Mouse (Mus musculus) liver, embryonic 16.5 days (tissue): ENCODE data around the gene Sfta2. TPM values are rescaled to one million over a fixed set of nuclear protein-coding genes. Genes with fewer than 3 reads are reported as not detected.

Experiments
- ATAC-seq: fragments of 200-750 bp; cut with Nextera tagmentation; 2 replicates; pipeline ENCODE4 v1.8.0; 2017; ENCODE audit warnings: low read depth, mild to moderate bottlenecking, moderate number of reproducible peaks, moderate library complexity
- H3K27ac ChIP-seq: fragments of 300-500 bp; sonication (generic); 2 replicates; pipeline ENCODE4 v1.5.1; 2014; ENCODE audit warnings: mild to moderate bottlenecking, low read length
- H3K27me3 ChIP-seq: fragments of 300-500 bp; sonication (generic); 2 replicates; pipeline ENCODE4 v1.6.1; 2014; ENCODE audit warnings: low read depth, low read length, mixed read lengths; ENCODE audit not compliant: control insufficient read depth, insufficient read depth
- H3K36me3 ChIP-seq: fragments of 300-500 bp; sonication (generic); 2 replicates; pipeline ENCODE4 v1.6.1; 2014; ENCODE audit warnings: mild to moderate bottlenecking; ENCODE audit not compliant: control insufficient read depth, insufficient read depth
- H3K4me1 ChIP-seq: fragments of 300-500 bp; sonication (generic); 2 replicates; pipeline ENCODE4 v1.6.1; 2014; ENCODE audit warnings: low read depth, low read length, mixed read lengths; ENCODE audit not compliant: control insufficient read depth
- H3K4me2 ChIP-seq: fragments of 300-500 bp; sonication (generic); 2 replicates; pipeline ENCODE4 v1.6.1; 2014; ENCODE audit warnings: low read depth, low read length, mixed read lengths
- H3K4me3 ChIP-seq: fragments of 300-500 bp; sonication (generic); 2 replicates; pipeline ENCODE4 v1.5.1; 2014; ENCODE audit warnings: low read depth, mild to moderate bottlenecking, low read length
- H3K9ac ChIP-seq: fragments of 300-500 bp; sonication (generic); 2 replicates; pipeline ENCODE4 v1.6.1; 2014; ENCODE audit warnings: low read depth, low read length
- H3K9me3 ChIP-seq: fragments of 300-500 bp; sonication (generic); replicated peaks from 2 replicates; pipeline ENCODE4 v1.6.1; 2016; ENCODE audit warnings: low read length; ENCODE audit not compliant: control insufficient read depth
- WGBS: fragments of 180-500 bp; shearing (Covaris S2); extraction: QIAGEN DNeasy Blood & Tissue Kit; methylation state at CpG from one replicate; pipeline ENCODE4 v1.1.7; 2014; ENCODE audit not compliant: insufficient replicate concordance; 5-methylcytosine and 5-hydroxymethylcytosine counted together
- polyA plus RNA-seq: library from polyadenylated mRNA; unstranded; fragments of >200 nt; fragmentation: Nextera tagmentation; extraction: Ambion mirVana; gene quantifications from 2 replicates; pipeline ENCODE4 v1.2.1, GENCODE M21; 2015

The Sfta2 gene
- polyA plus RNA-seq, result not detected in 2 replicates

GRCm38 (mm10) chr17:35601249-35601648 is at the start of gene Sfta2:
Sfta2 (plus strand) TSS chr17:35601549.
- Histone ChIP-seq H3K4me1 (no peaks in the 10 kb centered on the region), H3K4me3 (no peak within 1 kb of the TSS), H3K36me3 (no peaks in the 10 kb centered on the region), H3K9me3 (no peaks in the 10 kb centered on the region), H3K27me3 (no peaks in the 10 kb centered on the region), H3K9ac (no peak within 1 kb of the TSS), H3K27ac (no peak within 1 kb of the TSS), H3K4me2 (no peak within 1 kb of the TSS)
- 52% methylated on average over 2 of the region's 2 CpGs for WGBS
- ATAC-seq, result no peak

DNA sequence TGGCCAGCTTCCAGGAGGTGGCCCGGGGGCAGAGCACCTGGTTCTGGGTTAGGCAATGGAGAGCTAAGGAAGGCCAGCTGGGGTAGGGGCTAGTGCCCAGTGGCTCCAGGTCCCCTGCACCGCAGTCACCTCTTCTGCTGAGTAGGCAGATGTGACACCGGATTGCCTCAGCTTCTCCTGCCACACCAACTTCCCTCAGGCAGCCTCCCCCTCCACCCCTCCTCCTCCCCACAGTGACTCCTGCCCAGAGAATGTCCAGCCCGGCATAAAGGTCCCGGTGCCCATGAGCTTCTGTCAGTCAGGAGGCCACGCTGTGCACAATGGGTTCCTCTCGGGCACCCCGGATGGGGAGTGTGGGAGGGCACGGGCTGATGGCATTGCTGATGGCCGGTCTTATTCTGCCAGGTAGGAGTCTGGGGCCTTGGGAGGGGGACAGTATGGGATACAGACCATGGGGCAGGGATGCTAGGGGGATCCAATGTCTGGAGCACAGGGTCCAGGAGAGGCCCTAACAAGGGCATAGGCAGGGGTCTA is 49.4 kb upstream of the Sfta2 start, which contains the start of gene Cdsn:
Cdsn (plus strand) TSS at position 248 of the 534 bp plus-strand sequence.
- Histone ChIP-seq H3K27ac (no peak within 1 kb of the TSS), H3K4me2 (no peak within 1 kb of the TSS), H3K9me3 (no peaks in the 10 kb centered on the region), H3K36me3 (no peaks in the 10 kb centered on the region), H3K4me3 (no peak within 1 kb of the TSS), H3K4me1 (no peaks in the 10 kb centered on the region), H3K9ac (no peak within 1 kb of the TSS), H3K27me3 (no peaks in the 10 kb centered on the region)
- no peak for ATAC-seq
- 69% methylated on average over 10 of the region's 10 CpGs for WGBS

DNA sequence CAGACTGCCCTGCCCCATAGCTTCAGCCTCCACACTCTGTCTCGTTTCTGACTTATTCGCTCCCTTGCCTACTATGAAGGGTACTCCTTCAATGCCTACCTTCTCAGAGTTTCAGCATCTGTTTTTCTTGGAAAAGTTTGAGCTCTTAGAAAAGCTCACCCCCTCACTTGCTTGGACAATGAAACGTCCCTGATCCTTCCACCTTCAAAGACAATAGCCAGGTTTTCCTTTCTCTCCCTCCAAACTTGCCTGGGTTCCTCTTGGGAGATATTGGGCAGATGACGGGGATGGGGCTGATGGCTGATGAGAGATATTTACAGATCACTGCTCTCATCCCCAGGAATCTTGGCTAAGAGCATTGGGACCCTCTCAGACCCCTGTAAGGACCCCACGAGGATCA is 47.0 kb upstream of the Sfta2 start:
- Histone ChIP-seq H3K9me3 (no peaks in the 10 kb centered on the region), H3K4me2 (no peak overlapping the region), H3K4me1 (no peaks in the 10 kb centered on the region), H3K27me3 (no peaks in the 10 kb centered on the region), H3K36me3 (no peaks in the 10 kb centered on the region), H3K9ac (no peak overlapping the region), H3K4me3 (no peak overlapping the region), H3K27ac (no peak overlapping the region)
- WGBS, result 57% methylated on average over 5 of the region's 5 CpGs
- no peak for ATAC-seq

DNA sequence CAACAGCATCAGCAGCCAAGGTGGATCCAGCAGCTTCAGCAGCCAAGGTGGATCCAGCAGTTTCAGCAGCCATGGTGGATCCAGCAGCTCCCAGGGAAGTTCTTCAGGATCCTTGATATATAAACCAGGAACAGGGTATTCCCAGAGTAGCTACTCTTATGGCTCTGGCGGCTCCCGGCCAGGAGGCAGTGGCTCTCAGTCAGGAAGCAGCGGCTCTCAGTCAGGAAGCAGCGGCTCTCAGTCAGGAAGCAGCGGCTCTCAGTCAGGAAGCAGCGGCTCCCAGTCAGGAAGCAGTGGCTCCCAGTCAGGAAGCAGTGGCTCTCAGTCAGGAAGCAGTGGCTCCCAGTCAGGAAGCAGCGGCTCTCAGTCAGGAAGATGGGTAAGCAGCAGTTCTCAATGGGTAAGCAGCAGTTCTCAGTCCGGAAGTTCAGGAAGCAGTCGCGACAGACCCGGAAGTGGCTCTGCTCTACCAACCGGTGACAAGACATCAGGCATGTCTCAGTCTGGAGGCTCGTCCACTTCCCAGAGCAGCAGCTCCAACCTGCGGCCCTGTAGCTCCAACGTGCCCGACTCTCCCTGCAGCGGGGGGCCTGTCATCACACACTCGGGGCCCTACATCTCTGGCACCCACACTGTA is 46.5 kb upstream of the Sfta2 start:
- no peak for ATAC-seq
- Histone ChIP-seq H3K27me3 (no peaks in the 10 kb centered on the region), H3K4me1 (no peaks in the 10 kb centered on the region), H3K27ac (no peak overlapping the region), H3K4me2 (no peak overlapping the region), H3K4me3 (no peak overlapping the region), H3K36me3 (no peaks in the 10 kb centered on the region), H3K9me3 (no peaks in the 10 kb centered on the region), H3K9ac (no peak overlapping the region)
- WGBS, result 75% methylated on average over 18 of the region's 18 CpGs

- H3K4me1 ChIP-seq, result no peaks in the 10 kb centered on the region
- no peaks in the 10 kb centered on the region for H3K9me3 ChIP-seq
- ATAC-seq, result no peak
- WGBS, result 70% methylated on average over 13 of the region's 13 CpGs
- no peak overlapping the region for H3K4me2 ChIP-seq
- no peak overlapping the region for H3K4me3 ChIP-seq
- no peak overlapping the region for H3K27ac ChIP-seq
- no peak overlapping the region for H3K9ac ChIP-seq
- no peaks in the 10 kb centered on the region for H3K36me3 ChIP-seq
- H3K27me3 ChIP-seq, result no peaks in the 10 kb centered on the region
Observed at GRCm38 (mm10) chr17:35556186-35556765, 45.1 kb upstream of the Sfta2 start.

GRCm38 (mm10) chr17:35556812-35557211 is 44.5 kb upstream of the Sfta2 start:
- Histone ChIP-seq H3K4me3 (no peak overlapping the region), H3K4me2 (no peak overlapping the region), H3K9ac (no peak overlapping the region), H3K27me3 (no peaks in the 10 kb centered on the region), H3K27ac (no peak overlapping the region), H3K9me3 (no peaks in the 10 kb centered on the region), H3K4me1 (no peaks in the 10 kb centered on the region), H3K36me3 (no peaks in the 10 kb centered on the region)
- WGBS, result 24% methylated on average over 5 of the region's 5 CpGs
- ATAC-seq, result no peak

DNA sequence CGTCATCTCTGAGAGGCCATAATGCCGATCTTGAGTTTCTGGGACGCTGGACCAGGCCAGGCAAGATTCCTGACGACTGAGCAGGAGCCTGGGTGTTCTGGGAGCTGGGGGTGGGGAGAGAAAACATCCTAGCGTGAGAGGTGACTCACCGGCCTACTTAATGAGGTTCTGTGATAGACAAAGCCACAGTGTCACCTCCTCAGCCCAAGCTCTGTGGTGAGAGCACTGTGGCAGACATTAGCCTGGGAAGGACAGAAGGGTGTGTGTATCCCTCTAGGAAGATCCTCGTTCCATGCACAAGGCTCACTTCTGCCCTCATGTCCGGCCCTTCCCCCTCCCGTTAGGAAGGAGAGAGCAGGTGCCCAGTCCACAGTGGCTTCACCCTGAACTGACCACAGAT is 44.0 kb upstream of the Sfta2 start:
- ATAC-seq, result no peak
- no peaks in the 10 kb centered on the region for H3K4me1 ChIP-seq
- H3K4me3 ChIP-seq, result no peak overlapping the region
- no peak overlapping the region for H3K4me2 ChIP-seq
- WGBS, result 60% methylated on average over 9 of the region's 9 CpGs
- no peak overlapping the region for H3K9ac ChIP-seq
- H3K9me3 ChIP-seq, result no peaks in the 10 kb centered on the region
- no peaks in the 10 kb centered on the region for H3K27me3 ChIP-seq
- H3K27ac ChIP-seq, result no peak overlapping the region
- no peaks in the 10 kb centered on the region for H3K36me3 ChIP-seq

- ATAC-seq, result no peak
- Histone ChIP-seq H3K4me1 (no peaks in the 10 kb centered on the region), H3K4me3 (no peak overlapping the region), H3K4me2 (no peak overlapping the region), H3K27me3 (no peaks in the 10 kb centered on the region), H3K36me3 (no peaks in the 10 kb centered on the region), H3K9me3 (no peaks in the 10 kb centered on the region), H3K27ac (no peak overlapping the region), H3K9ac (no peak overlapping the region)
- WGBS, result 42% methylated on average over 8 of the region's 8 CpGs
Observed at GRCm38 (mm10) chr17:35558216-35558615, 43.1 kb upstream of the Sfta2 start.

DNA sequence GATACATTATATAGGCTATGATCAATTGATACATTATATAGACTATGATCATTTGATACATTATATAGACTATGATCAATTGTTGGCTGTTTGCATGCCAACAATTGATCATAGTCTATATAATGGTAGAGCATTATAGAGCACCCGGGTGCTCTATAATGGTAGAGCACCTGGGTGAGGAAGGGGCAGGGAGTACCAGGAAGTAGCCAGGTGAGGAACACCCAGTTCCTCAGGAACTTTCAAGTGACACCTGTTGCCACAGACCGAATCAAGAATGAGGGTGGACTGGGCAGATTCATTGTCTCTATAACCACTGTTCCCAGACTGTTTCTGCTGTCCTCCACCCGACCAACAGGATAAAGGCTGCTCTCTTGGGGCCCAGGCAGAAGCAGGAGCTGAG is 34.2 kb upstream of the Sfta2 start, which contains the start of gene 2300002M23Rik:
2300002M23Rik (plus strand) TSS at position 301 of the 400 bp plus-strand sequence.
- no peaks in the 10 kb centered on the region for H3K9me3 ChIP-seq
- H3K27me3 ChIP-seq, result peaks cover 25% of the 10 kb centered on the region
- no peak for ATAC-seq
- no peak within 1 kb of the TSS for H3K27ac ChIP-seq
- no peak within 1 kb of the TSS for H3K4me3 ChIP-seq
- H3K9ac ChIP-seq, result no peak within 1 kb of the TSS
- no peaks in the 10 kb centered on the region for H3K36me3 ChIP-seq
- H3K4me1 ChIP-seq, result no peaks in the 10 kb centered on the region
- 28% methylated on average over 3 of the region's 3 CpGs for WGBS
- no peak within 1 kb of the TSS for H3K4me2 ChIP-seq
